Mouse (Mus musculus): ENCODE measurements around the gene Lama4.

The Lama4 gene

GRCm38 (mm10) chr10:38968326-38969072 is 3.2 kb downstream of the Lama4 start:
- Histone ChIP-seq H3K36me3 (ENCODE audit: insufficient read depth, low read length) (no peaks in the 10 kb centered on the region), H3K4me1 (replicated peaks; ENCODE audit: low read depth, low read length) (peaks cover 26% of the 10 kb centered on the region), H3K27me3 (ENCODE audit: insufficient read depth, low read length) (peaks cover 23% of the 10 kb centered on the region), H3K9me3 (ENCODE audit: low read length) (no peaks in the 10 kb centered on the region), H3K4me3 (replicated peaks; ENCODE audit: low read length) (no peak overlapping the region)
- no peak for TF ChIP-seq NANOG (IDR thresholded peaks at IDR 0.05; ENCODE audit: borderline replicate concordance, low read length)
- TF ChIP-seq CTCF (conservative IDR thresholded peaks at IDR 0.05; ENCODE audit: low read length), result no peak
- TF ChIP-seq POU5F1 (IDR thresholded peaks at IDR 0.05; ENCODE audit: borderline replicate concordance, low read length), result no peak

- Histone ChIP-seq H3K27me3 (ENCODE audit: insufficient read depth, low read length) (peaks cover 23% of the 10 kb centered on the region), H3K4me1 (replicated peaks; ENCODE audit: low read depth, low read length) (peaks cover 26% of the 10 kb centered on the region), H3K36me3 (ENCODE audit: insufficient read depth, low read length) (no peaks in the 10 kb centered on the region), H3K9me3 (ENCODE audit: low read length) (no peaks in the 10 kb centered on the region), H3K4me3 (replicated peaks; ENCODE audit: low read length) (no peak overlapping the region)
- TF ChIP-seq POU5F1 (IDR thresholded peaks at IDR 0.05; ENCODE audit: borderline replicate concordance, low read length) (no peak), NANOG (IDR thresholded peaks at IDR 0.05; ENCODE audit: borderline replicate concordance, low read length) (no peak), CTCF (conservative IDR thresholded peaks at IDR 0.05; ENCODE audit: low read length) (no peak)
These were observed 4.2 kb downstream of the Lama4 start for GRCm38 (mm10) chr10:38969543-38969942.

GRCm38 (mm10) chr10:38969975-38970374 is 4.7 kb downstream of the Lama4 start:
- H3K4me3 ChIP-seq (replicated peaks; ENCODE audit: low read length), result no peak overlapping the region
- H3K36me3 ChIP-seq (ENCODE audit: insufficient read depth, low read length), result no peaks in the 10 kb centered on the region
- H3K27me3 ChIP-seq (ENCODE audit: insufficient read depth, low read length), result peaks cover 19% of the 10 kb centered on the region
- no peaks in the 10 kb centered on the region for H3K9me3 ChIP-seq (ENCODE audit: low read length)
- peaks cover 24% of the 10 kb centered on the region for H3K4me1 ChIP-seq (replicated peaks; ENCODE audit: low read depth, low read length)
- TF ChIP-seq NANOG (IDR thresholded peaks at IDR 0.05; ENCODE audit: borderline replicate concordance, low read length) (no peak), POU5F1 (IDR thresholded peaks at IDR 0.05; ENCODE audit: borderline replicate concordance, low read length) (no peak), CTCF (conservative IDR thresholded peaks at IDR 0.05; ENCODE audit: low read length) (no peak)

GRCm38 (mm10) chr10:38972221-38972946 is 7.1 kb downstream of the Lama4 start:
- Histone ChIP-seq H3K36me3 (ENCODE audit: insufficient read depth, low read length) (no peaks in the 10 kb centered on the region), H3K4me1 (replicated peaks; ENCODE audit: low read depth, low read length) (peaks cover 8% of the 10 kb centered on the region; the same call in 1 of the 2 replicates), H3K4me3 (replicated peaks; ENCODE audit: low read length) (no peak overlapping the region), H3K9me3 (ENCODE audit: low read length) (no peaks in the 10 kb centered on the region), H3K27me3 (ENCODE audit: insufficient read depth, low read length) (peaks cover 2% of the 10 kb centered on the region; the same call in 1 of the 2 replicates)
- TF ChIP-seq CTCF (conservative IDR thresholded peaks at IDR 0.05; ENCODE audit: low read length) (no peak), NANOG (IDR thresholded peaks at IDR 0.05; ENCODE audit: borderline replicate concordance, low read length) (no peak), POU5F1 (IDR thresholded peaks at IDR 0.05; ENCODE audit: borderline replicate concordance, low read length) (no peak)

- H3K4me3 ChIP-seq (replicated peaks; ENCODE audit: low read length), result no peak overlapping the region
- TF ChIP-seq CTCF (conservative IDR thresholded peaks at IDR 0.05; ENCODE audit: low read length) (no peak), POU5F1 (IDR thresholded peaks at IDR 0.05; ENCODE audit: borderline replicate concordance, low read length) (no peak), NANOG (IDR thresholded peaks at IDR 0.05; ENCODE audit: borderline replicate concordance, low read length) (no peak)
- H3K4me1 ChIP-seq (replicated peaks; ENCODE audit: low read depth, low read length), result peaks cover 8% of the 10 kb centered on the region; the same call in 1 of the 2 replicates
- H3K27me3 ChIP-seq (ENCODE audit: insufficient read depth, low read length), result no peaks in the 10 kb centered on the region
- no peaks in the 10 kb centered on the region for H3K9me3 ChIP-seq (ENCODE audit: low read length)
- no peaks in the 10 kb centered on the region for H3K36me3 ChIP-seq (ENCODE audit: insufficient read depth, low read length)
These were observed 7.7 kb downstream of the Lama4 start for GRCm38 (mm10) chr10:38973016-38973415.

- TF ChIP-seq POU5F1 (IDR thresholded peaks at IDR 0.05; ENCODE audit: borderline replicate concordance, low read length), result no peak
- TF ChIP-seq NANOG (IDR thresholded peaks at IDR 0.05; ENCODE audit: borderline replicate concordance, low read length), result no peak
- Histone ChIP-seq H3K27me3 (ENCODE audit: insufficient read depth, low read length) (no peaks in the 10 kb centered on the region), H3K4me3 (replicated peaks; ENCODE audit: low read length) (no peak overlapping the region), H3K9me3 (ENCODE audit: low read length) (no peaks in the 10 kb centered on the region), H3K4me1 (replicated peaks; ENCODE audit: low read depth, low read length) (0 out of 2 replicates have a peak, but pooled peaks cover 3% of the 10 kb centered on the region), H3K36me3 (ENCODE audit: insufficient read depth, low read length) (no peaks in the 10 kb centered on the region)
These were observed 12.9 kb downstream of the Lama4 start for GRCm38 (mm10) chr10:38978195-38978594.

- Histone ChIP-seq H3K36me3 (ENCODE audit: insufficient read depth, low read length) (no peaks in the 10 kb centered on the region), H3K4me1 (replicated peaks; ENCODE audit: low read depth, low read length) (0 out of 2 replicates have a peak, but pooled peaks cover 3% of the 10 kb centered on the region), H3K27me3 (ENCODE audit: insufficient read depth, low read length) (no peaks in the 10 kb centered on the region), H3K9me3 (ENCODE audit: low read length) (no peaks in the 10 kb centered on the region), H3K4me3 (replicated peaks; ENCODE audit: low read length) (no peak overlapping the region)
- TF ChIP-seq CTCF (conservative IDR thresholded peaks at IDR 0.05; ENCODE audit: low read length) (no peak), NANOG (IDR thresholded peaks at IDR 0.05; ENCODE audit: borderline replicate concordance, low read length) (no peak), POU5F1 (IDR thresholded peaks at IDR 0.05; ENCODE audit: borderline replicate concordance, low read length) (no peak)
These were observed 14.4 kb downstream of the Lama4 start for GRCm38 (mm10) chr10:38979699-38980098.

- Histone ChIP-seq H3K27me3 (ENCODE audit: insufficient read depth, low read length) (no peaks in the 10 kb centered on the region), H3K9me3 (ENCODE audit: low read length) (no peaks in the 10 kb centered on the region), H3K4me1 (replicated peaks; ENCODE audit: low read depth, low read length) (0 out of 2 replicates have a peak, but pooled peaks cover 3% of the 10 kb centered on the region), H3K36me3 (ENCODE audit: insufficient read depth, low read length) (no peaks in the 10 kb centered on the region), H3K4me3 (replicated peaks; ENCODE audit: low read length) (no peak overlapping the region)
- TF ChIP-seq CTCF (conservative IDR thresholded peaks at IDR 0.05; ENCODE audit: low read length), result no peak
- TF ChIP-seq NANOG (IDR thresholded peaks at IDR 0.05; ENCODE audit: borderline replicate concordance, low read length), result no peak
- TF ChIP-seq POU5F1 (IDR thresholded peaks at IDR 0.05; ENCODE audit: borderline replicate concordance, low read length), result no peak
These were observed 15.7 kb downstream of the Lama4 start for GRCm38 (mm10) chr10:38980980-38981379.
